Mouse (Mus musculus): ENCODE results near the gene Galr3. TPM values are rescaled to one million over a fixed set of nuclear protein-coding genes. Genes with fewer than 3 reads are reported as not detected.

The Galr3 gene
- total and polyA plus RNA-seq, 2 experiments from 2014 or later: not detected

- no peak for TF ChIP-seq EP300 (IDR thresholded peaks at IDR 0.05; ENCODE audit: low read depth)
- no peak for TF ChIP-seq CTCF (IDR thresholded peaks at IDR 0.05; ENCODE audit: low read depth)
- H3K9me3 ChIP-seq (replicated peaks; ENCODE audit: control insufficient read depth, low read length): no peaks in the 10 kb centered on the region
- DNase-seq (ENCODE audit: low spot score) (no peak), ATAC-seq (ENCODE audit: insufficient read depth, low read depth) (no peak)
- H3K27ac ChIP-seq (ENCODE audit: low read depth): peak overlapping the region; percentile 89
- peak overlapping the region; percentile 92 for H3K4me2 ChIP-seq (ENCODE audit: low read depth, low read length)
- peaks cover 6% of the 10 kb centered on the region for H3K4me1 ChIP-seq (ENCODE audit: control insufficient read depth, insufficient read depth)
- no peaks in the 10 kb centered on the region for H3K27me3 ChIP-seq (ENCODE audit: control insufficient read depth, insufficient read depth, low read length)
- 27% methylated on average over 10 of the region's 10 CpGs for WGBS
- peak overlapping the region; percentile 83 for H3K9ac ChIP-seq (replicated peaks; ENCODE audit: low read depth, low read length)
- H3K36me3 ChIP-seq (replicated peaks; ENCODE audit: control insufficient read depth, insufficient read depth, low read length): peaks cover 34% of the 10 kb centered on the region
- peak overlapping the region; percentile 83 for H3K4me3 ChIP-seq (ENCODE audit: low read depth, low read length)
Measured at GRCm38 (mm10) chr15:79074446-79074845, 32.8 kb downstream of the Galr3 start.

- Histone ChIP-seq H3K4me1 (ENCODE audit: control insufficient read depth, insufficient read depth) (peaks cover 6% of the 10 kb centered on the region), H3K4me2 (ENCODE audit: low read depth, low read length) (peak within 1 kb of the TSS; percentile 92), H3K27ac (ENCODE audit: low read depth) (peak within 1 kb of the TSS; percentile 89), H3K36me3 (replicated peaks; ENCODE audit: control insufficient read depth, insufficient read depth, low read length) (peaks cover 39% of the 10 kb centered on the region), H3K9ac (replicated peaks; ENCODE audit: low read depth, low read length) (peak within 1 kb of the TSS; percentile 83), H3K4me3 (ENCODE audit: low read depth, low read length) (peak within 1 kb of the TSS; percentile 83), H3K27me3 (ENCODE audit: control insufficient read depth, insufficient read depth, low read length) (no peaks in the 10 kb centered on the region), H3K9me3 (replicated peaks; ENCODE audit: control insufficient read depth, low read length) (no peaks in the 10 kb centered on the region)
- TF ChIP-seq CTCF (IDR thresholded peaks at IDR 0.05; ENCODE audit: low read depth): no peak
- no peak for TF ChIP-seq EP300 (IDR thresholded peaks at IDR 0.05; ENCODE audit: low read depth)
- DNase-seq (ENCODE audit: low spot score) (peak; percentile 89), ATAC-seq (ENCODE audit: insufficient read depth, low read depth) (peak; percentile 89)
- under 1% methylated on average over 39 of the region's 49 CpGs for WGBS
Measured at GRCm38 (mm10) chr15:79074913-79075532, 33.3 kb downstream of the Galr3 start, which contains the start of gene Eif3l. Gene Eif3l, plus strand, starts transcription at chr15:79075179.

- peak overlapping the region; percentile 89 for H3K27ac ChIP-seq (ENCODE audit: low read depth)
- H3K9ac ChIP-seq (replicated peaks; ENCODE audit: low read depth, low read length): peak overlapping the region; percentile 83
- peaks cover 46% of the 10 kb centered on the region for H3K36me3 ChIP-seq (replicated peaks; ENCODE audit: control insufficient read depth, insufficient read depth, low read length)
- no peak for TF ChIP-seq EP300 (IDR thresholded peaks at IDR 0.05; ENCODE audit: low read depth)
- no peak for TF ChIP-seq CTCF (IDR thresholded peaks at IDR 0.05; ENCODE audit: low read depth)
- peaks cover 6% of the 10 kb centered on the region for H3K4me1 ChIP-seq (ENCODE audit: control insufficient read depth, insufficient read depth)
- peak overlapping the region; percentile 92 for H3K4me2 ChIP-seq (ENCODE audit: low read depth, low read length)
- no peaks in the 10 kb centered on the region for H3K9me3 ChIP-seq (replicated peaks; ENCODE audit: control insufficient read depth, low read length)
- ATAC-seq (ENCODE audit: insufficient read depth, low read depth): no peak
- no peak for DNase-seq (ENCODE audit: low spot score)
- WGBS: 30% methylated on average over 15 of the region's 15 CpGs
- H3K27me3 ChIP-seq (ENCODE audit: control insufficient read depth, insufficient read depth, low read length): no peaks in the 10 kb centered on the region
- H3K4me3 ChIP-seq (ENCODE audit: low read depth, low read length): peak overlapping the region; percentile 83
Measured at GRCm38 (mm10) chr15:79075658-79076365, 34.1 kb downstream of the Galr3 start.

GRCm38 (mm10) chr15:79079567-79079966 is 37.9 kb downstream of the Galr3 start:
- no peak overlapping the region for H3K9ac ChIP-seq (replicated peaks; ENCODE audit: low read depth, low read length)
- TF ChIP-seq CTCF (IDR thresholded peaks at IDR 0.05; ENCODE audit: low read depth): no peak
- no peak for TF ChIP-seq EP300 (IDR thresholded peaks at IDR 0.05; ENCODE audit: low read depth)
- DNase-seq (ENCODE audit: low spot score): no peak
- no peak overlapping the region for H3K27ac ChIP-seq (ENCODE audit: low read depth)
- H3K4me2 ChIP-seq (ENCODE audit: low read depth, low read length): no peak overlapping the region
- H3K27me3 ChIP-seq (ENCODE audit: control insufficient read depth, insufficient read depth, low read length): no peaks in the 10 kb centered on the region
- H3K9me3 ChIP-seq (replicated peaks; ENCODE audit: control insufficient read depth, low read length): no peaks in the 10 kb centered on the region
- no peak for ATAC-seq (ENCODE audit: insufficient read depth, low read depth)
- H3K4me1 ChIP-seq (ENCODE audit: control insufficient read depth, insufficient read depth): peaks cover 6% of the 10 kb centered on the region
- no peak overlapping the region for H3K4me3 ChIP-seq (ENCODE audit: low read depth, low read length)
- H3K36me3 ChIP-seq (replicated peaks; ENCODE audit: control insufficient read depth, insufficient read depth, low read length): peaks cover 83% of the 10 kb centered on the region
- WGBS: 97% methylated on average over 7 of the region's 7 CpGs

GRCm38 (mm10) chr15:79092284-79092683 is 50.6 kb downstream of the Galr3 start:
- DNase-seq (ENCODE audit: low spot score): no peak
- no peak for ATAC-seq (ENCODE audit: insufficient read depth, low read depth)
- no peak for TF ChIP-seq CTCF (IDR thresholded peaks at IDR 0.05; ENCODE audit: low read depth)
- TF ChIP-seq EP300 (IDR thresholded peaks at IDR 0.05; ENCODE audit: low read depth): no peak
- no peak overlapping the region for H3K4me3 ChIP-seq (ENCODE audit: low read depth, low read length)
- H3K36me3 ChIP-seq (replicated peaks; ENCODE audit: control insufficient read depth, insufficient read depth, low read length): peaks cover 70% of the 10 kb centered on the region
- H3K27me3 ChIP-seq (ENCODE audit: control insufficient read depth, insufficient read depth, low read length): no peaks in the 10 kb centered on the region
- WGBS: 88% methylated on average over 6 of the region's 6 CpGs
- H3K9me3 ChIP-seq (replicated peaks; ENCODE audit: control insufficient read depth, low read length): no peaks in the 10 kb centered on the region
- no peak overlapping the region for H3K9ac ChIP-seq (replicated peaks; ENCODE audit: low read depth, low read length)
- H3K4me1 ChIP-seq (ENCODE audit: control insufficient read depth, insufficient read depth): peaks cover 12% of the 10 kb centered on the region
- H3K4me2 ChIP-seq (ENCODE audit: low read depth, low read length): no peak overlapping the region
- H3K27ac ChIP-seq (ENCODE audit: low read depth): no peak overlapping the region

Small RNA genes within 50 kb of the gene (microRNA-seq; reads per million reads assigned to microRNA genes)
- gene Mir6956: 0.54 reads per million

Other genes starting within 250 kb of the Galr3 start
- 2.7 and 6.4 TPM in 2 replicates for gene Card10, start 238.8 kb upstream of the Galr3 start, total RNA-seq (2014; rRNA removed; ENCODE audit: low replicate concordance)
- gene Card10, start 238.8 kb upstream of the Galr3 start, polyA plus RNA-seq (2015; fragmentation: Nextera tagmentation; extraction: Ambion mirVana): 4.0 and 4.6 TPM in 2 replicates
- 44.7 and 52.5 TPM in 2 replicates for gene Cdc42ep1, start 199.3 kb upstream of the Galr3 start, total RNA-seq (2014; rRNA removed; ENCODE audit: low replicate concordance)
- 27.1 and 27.4 TPM in 2 replicates for gene Cdc42ep1, start 199.3 kb upstream of the Galr3 start, polyA plus RNA-seq (2015; fragmentation: Nextera tagmentation; extraction: Ambion mirVana)
- gene Lgals2, start 186.4 kb upstream of the Galr3 start, total RNA-seq (2014; rRNA removed; ENCODE audit: low replicate concordance): 4.6 TPM in 1 of 2 replicates, not detected in the other
- gene Lgals2, start 186.4 kb upstream of the Galr3 start, polyA plus RNA-seq (2015; fragmentation: Nextera tagmentation; extraction: Ambion mirVana): 0.27 and 0.36 TPM in 2 replicates
- gene Gga1, start 164.7 kb upstream of the Galr3 start, total RNA-seq (2014; rRNA removed; ENCODE audit: low replicate concordance): 32.4 and 40.5 TPM in 2 replicates
- gene Gga1, start 164.7 kb upstream of the Galr3 start, polyA plus RNA-seq (2015; fragmentation: Nextera tagmentation; extraction: Ambion mirVana): 30.1 and 32.4 TPM in 2 replicates
- 0.73 TPM in 1 of 2 replicates, not detected in the other for gene Gm49510, start 142.2 kb upstream of the Galr3 start, total RNA-seq (2014; rRNA removed; ENCODE audit: low replicate concordance)
- 0.08 and 0.18 TPM in 2 replicates for gene Gm49510, start 142.2 kb upstream of the Galr3 start, polyA plus RNA-seq (2015; fragmentation: Nextera tagmentation; extraction: Ambion mirVana)
- gene Sh3bp1, start 142.1 kb upstream of the Galr3 start, total RNA-seq (2014; rRNA removed; ENCODE audit: low replicate concordance): 9.8 and 11.7 TPM in 2 replicates
- gene Sh3bp1, start 142.1 kb upstream of the Galr3 start, polyA plus RNA-seq (2015; fragmentation: Nextera tagmentation; extraction: Ambion mirVana): 6.4 and 7.0 TPM in 2 replicates
- 25.8 and 46.0 TPM in 2 replicates for gene Pdxp, start 128.0 kb upstream of the Galr3 start, total RNA-seq (2014; rRNA removed; ENCODE audit: low replicate concordance)
- 7.7 and 8.3 TPM in 2 replicates for gene Pdxp, start 128.0 kb upstream of the Galr3 start, polyA plus RNA-seq (2015; fragmentation: Nextera tagmentation; extraction: Ambion mirVana)
- 460 and 709 TPM in 2 replicates for gene Lgals1, start 115.2 kb upstream of the Galr3 start, total RNA-seq (2014; rRNA removed; ENCODE audit: low replicate concordance)
- gene Lgals1, start 115.2 kb upstream of the Galr3 start, polyA plus RNA-seq (2015; fragmentation: Nextera tagmentation; extraction: Ambion mirVana): 800 and 870 TPM in 2 replicates
- gene Nol12, start 107.0 kb upstream of the Galr3 start, total RNA-seq (2014; rRNA removed; ENCODE audit: low replicate concordance): 3.4 TPM in 1 of 2 replicates, not detected in the other
- 23.3 TPM in 2 replicates for gene Nol12, start 107.0 kb upstream of the Galr3 start, polyA plus RNA-seq (2015; fragmentation: Nextera tagmentation; extraction: Ambion mirVana)
- 45.3 and 80.0 TPM in 2 replicates for gene Triobp, start 94.2 kb upstream of the Galr3 start, total RNA-seq (2014; rRNA removed; ENCODE audit: low replicate concordance)
- gene Triobp, start 94.2 kb upstream of the Galr3 start, polyA plus RNA-seq (2015; fragmentation: Nextera tagmentation; extraction: Ambion mirVana): 19.1 and 20.0 TPM in 2 replicates
- 318 and 358 TPM in 2 replicates for gene H1f0, start 13.4 kb upstream of the Galr3 start, total RNA-seq (2014; rRNA removed; ENCODE audit: low replicate concordance)
- 210 and 229 TPM in 2 replicates for gene H1f0, start 13.4 kb upstream of the Galr3 start, polyA plus RNA-seq (2015; fragmentation: Nextera tagmentation; extraction: Ambion mirVana)
- 20.9 and 27.1 TPM in 2 replicates for gene Ankrd54, start 21.0 kb downstream of the Galr3 start, total RNA-seq (2014; rRNA removed; ENCODE audit: low replicate concordance)
- 14.1 and 15.6 TPM in 2 replicates for gene Ankrd54, start 21.0 kb downstream of the Galr3 start, polyA plus RNA-seq (2015; fragmentation: Nextera tagmentation; extraction: Ambion mirVana)
- gene Eif3l, start 33.3 kb downstream of the Galr3 start, total RNA-seq (2014; rRNA removed; ENCODE audit: low replicate concordance): 183 and 210 TPM in 2 replicates
- 114 and 123 TPM in 2 replicates for gene Eif3l, start 33.3 kb downstream of the Galr3 start, polyA plus RNA-seq (2015; fragmentation: Nextera tagmentation; extraction: Ambion mirVana)
- gene Micall1, start 67.0 kb downstream of the Galr3 start, total RNA-seq (2014; rRNA removed; ENCODE audit: low replicate concordance): 45.9 and 52.9 TPM in 2 replicates
- 13.2 and 19.0 TPM in 2 replicates for gene Micall1, start 67.0 kb downstream of the Galr3 start, polyA plus RNA-seq (2015; fragmentation: Nextera tagmentation; extraction: Ambion mirVana)
- 50.2 and 84.8 TPM in 2 replicates for gene Polr2f, start 99.1 kb downstream of the Galr3 start, total RNA-seq (2014; rRNA removed; ENCODE audit: low replicate concordance)
- 271 and 286 TPM in 2 replicates for gene Polr2f, start 99.1 kb downstream of the Galr3 start, polyA plus RNA-seq (2015; fragmentation: Nextera tagmentation; extraction: Ambion mirVana)
- 2.2 TPM in 1 of 2 replicates, not detected in the other for gene 1700088E04Rik, start 99.4 kb downstream of the Galr3 start, total RNA-seq (2014; rRNA removed; ENCODE audit: low replicate concordance)
- gene 1700088E04Rik, start 99.4 kb downstream of the Galr3 start, polyA plus RNA-seq (2015; fragmentation: Nextera tagmentation; extraction: Ambion mirVana): 8.8 and 10.7 TPM in 2 replicates
- 0.31 and 0.53 TPM in 2 replicates for gene Sox10, start 123.4 kb downstream of the Galr3 start, total RNA-seq (2014; rRNA removed; ENCODE audit: low replicate concordance)
- 0.12 and 0.34 TPM in 2 replicates for gene Sox10, start 123.4 kb downstream of the Galr3 start, polyA plus RNA-seq (2015; fragmentation: Nextera tagmentation; extraction: Ambion mirVana)
- gene Pick1, start 187.3 kb downstream of the Galr3 start, total RNA-seq (2014; rRNA removed; ENCODE audit: low replicate concordance): 23.8 and 27.2 TPM in 2 replicates
- 26.9 and 29.8 TPM in 2 replicates for gene Pick1, start 187.3 kb downstream of the Galr3 start, polyA plus RNA-seq (2015; fragmentation: Nextera tagmentation; extraction: Ambion mirVana)
- gene Gm49486, start 187.5 kb downstream of the Galr3 start, total RNA-seq (2014; rRNA removed; ENCODE audit: low replicate concordance): 0.12 and 0.80 TPM in 2 replicates
- gene Gm49486, start 187.5 kb downstream of the Galr3 start, polyA plus RNA-seq (2015; fragmentation: Nextera tagmentation; extraction: Ambion mirVana): 0.74 and 1.0 TPM in 2 replicates
- 0.73 and 1.8 TPM in 2 replicates for gene Slc16a8, start 212.9 kb downstream of the Galr3 start, total RNA-seq (2014; rRNA removed; ENCODE audit: low replicate concordance)
- 0.67 and 0.97 TPM in 2 replicates for gene Slc16a8, start 212.9 kb downstream of the Galr3 start, polyA plus RNA-seq (2015; fragmentation: Nextera tagmentation; extraction: Ambion mirVana)
- 0.23 and 0.27 TPM in 2 replicates for gene Baiap2l2, start 243.7 kb downstream of the Galr3 start, total RNA-seq (2014; rRNA removed; ENCODE audit: low replicate concordance)
- gene Baiap2l2, start 243.7 kb downstream of the Galr3 start, polyA plus RNA-seq (2015; fragmentation: Nextera tagmentation; extraction: Ambion mirVana): 2.2 and 4.5 TPM in 2 replicates

Data from heart, postnatal 0 days (tissue).